Mouse (Mus musculus): ENCODE results near the gene Mex3b.

GRCm38 (mm10) chr7:82876551-82876950 is 9.4 kb downstream of the Mex3b start:
- TF ChIP-seq POLR2A (IDR thresholded peaks at IDR 0.05; ENCODE audit: insufficient read depth, low read depth, low read length): no peak
- no peak for TF ChIP-seq CTCF (IDR thresholded peaks at IDR 0.05; ENCODE audit: insufficient read depth, low read depth, low read length)
